30 mouse cellular contexts compared by ENCODE assay signal in the genomic region with DNA sequence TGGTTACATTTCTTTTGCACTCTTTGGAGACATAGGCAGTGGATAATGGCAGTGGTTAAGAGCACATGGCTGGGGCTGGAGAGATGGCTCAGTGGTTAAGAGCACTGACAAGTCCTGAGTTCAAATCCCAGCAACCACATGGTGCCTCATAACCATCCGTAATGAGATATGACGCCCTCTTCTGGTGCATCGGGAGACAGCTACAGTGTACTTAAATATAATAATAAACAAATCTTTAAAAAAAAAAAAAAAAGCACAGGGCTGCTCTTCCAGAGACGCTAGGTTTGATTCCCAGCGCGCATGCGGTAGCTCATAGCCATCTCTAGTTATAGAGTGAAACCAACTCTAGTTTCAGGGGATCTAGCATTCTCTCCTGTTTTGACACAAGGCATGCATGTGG. TPM values are rescaled to one million over a fixed set of nuclear protein-coding genes. Genes with fewer than 3 reads are reported as not detected.
A peak's percentile ranks its signal among the peaks of the same experiment; 100 is the strongest.
DNase-seq lines count a peak whose midpoint lies in the region; ATAC-seq and TF ChIP-seq lines count a peak whose summit lies in the region.
"Had no signal": no experiment of that assay in that cellular context is flagged by ENCODE, and none has a peak within 500 bp of the region (broad histone marks: within the 10 kb centered on the region; RNA-seq: fewer than 3 reads in every experiment).

No protein-coding gene starts in this region.

- 92% methylated on average over 7 of the region's 7 CpGs for WGBS in heart, adult 2 months

- TF ChIP-seq EP300 in heart, adult 2 months (IDR thresholded peaks at IDR 0.05; ENCODE audit: insufficient read depth, low read depth, low read length) = no peak

- no peaks in the 10 kb centered on the region for H3K9me3 ChIP-seq in E14TG2a.4 (ENCODE audit: low read length)
- H3K9me3 ChIP-seq: embryonic facial prominence, embryonic 13.5 days; forebrain, embryonic 10.5 days; heart, embryonic 12.5 days; intestine, embryonic 15.5 days; midbrain, embryonic 13.5 days; neural tube, embryonic 15.5 days had no signal

- no peak for TF ChIP-seq POLR2A in heart, adult 2 months (IDR thresholded peaks at IDR 0.05; ENCODE audit: insufficient read depth, low read depth, low read length)

- no peak overlapping the region for H3K4me3 ChIP-seq in heart, adult 2 months
- no peak overlapping the region for H3K4me3 ChIP-seq in E14TG2a.4 (replicated peaks; ENCODE audit: low read length)
- H3K4me3 ChIP-seq: embryonic facial prominence, embryonic 13.5 days; forebrain, embryonic 10.5 days; gastrocnemius, adult 2 months; heart, embryonic 12.5 days; intestine, embryonic 15.5 days; midbrain, embryonic 13.5 days; neural tube, embryonic 15.5 days had no signal

- H3K4me1 ChIP-seq in heart, adult 2 months (ENCODE audit: control insufficient read depth, insufficient read depth, low read length) = peaks cover 4% of the 10 kb centered on the region
- peaks cover 16% of the 10 kb centered on the region for H3K4me1 ChIP-seq in E14TG2a.4 (replicated peaks; ENCODE audit: low read depth, low read length)

- no peak for ATAC-seq in monocyte, adult 5-6 weeks (replicated peaks; ENCODE audit: insufficient number of reproducible peaks, low FRiP score, low TSS enrichment, poor library complexity, severe bottlenecking)
- ATAC-seq: forebrain, embryonic 16.5 days; hindbrain, embryonic 16.5 days; intestine, embryonic 15.5 days; midbrain, embryonic 13.5 days had no signal

- DNase-seq in heart, adult 2 months = no peak
- no peak for DNase-seq in heart, postnatal 25 days (ENCODE audit: low spot score)
- DNase-seq in 3T3-L1 (ENCODE audit: low read depth, low spot score) = peak; percentile 15
- DNase-seq in induced T-regulatory cell, adult 2 months (ENCODE audit: low read depth) = peak; percentile 37
- no peak for DNase-seq in neural tube, embryonic 10.5 days (ENCODE audit: extremely low spot score, low spot score)
- DNase-seq: adrenal gland, postnatal 14 days; cerebellum, adult 11 months; cerebellum, adult 9-10 months; gastrocnemius, adult 2 months; gastrocnemius, postnatal 36 days; heart, adult 18-20 months; kidney, adult 2 months; kidney, postnatal 10 days; layer of hippocampus, adult 9-11 months; lung, postnatal 4 days; spleen, adult 18-20 months; thymus, postnatal 4 days had no signal

- no peak overlapping the region for H3K9ac ChIP-seq in heart, adult 2 months (ENCODE audit: low read depth, low read length)
- H3K9ac ChIP-seq: embryonic facial prominence, embryonic 13.5 days; heart, embryonic 12.5 days; intestine, embryonic 15.5 days; midbrain, embryonic 13.5 days; neural tube, embryonic 15.5 days had no signal

- intact Hi-C loops in heart, adult 2 months (cut with DNase I) = loop anchor here (5.0 kb wide), 1 partner anchor 368 kb away; a partner anchor contains a TSS
- intact Hi-C loops in heart, postnatal 25 days (cut with DNase I) = loop anchor here (10.0 kb wide), 1 partner anchor 390 kb away; no protein-coding TSS in a partner anchor

- H3K27ac ChIP-seq in heart, adult 2 months = no peak overlapping the region
- H3K27ac ChIP-seq: embryonic facial prominence, embryonic 13.5 days; forebrain, embryonic 10.5 days; gastrocnemius, adult 2 months; intestine, embryonic 15.5 days; midbrain, embryonic 13.5 days; neural tube, embryonic 15.5 days had no signal

- no peaks in the 10 kb centered on the region for H3K27me3 ChIP-seq in heart, adult 2 months (ENCODE audit: control insufficient read depth, insufficient read depth, low read length)
- no peaks in the 10 kb centered on the region for H3K27me3 ChIP-seq in E14TG2a.4 (ENCODE audit: insufficient read depth, low read length)
- H3K27me3 ChIP-seq: embryonic facial prominence, embryonic 13.5 days; heart, embryonic 12.5 days; intestine, embryonic 15.5 days; midbrain, embryonic 13.5 days; neural tube, embryonic 15.5 days had no signal

- no peaks in the 10 kb centered on the region for H3K79me2 ChIP-seq in heart, adult 2 months (replicated peaks; ENCODE audit: control insufficient read depth, insufficient read depth, low read length)

- 0 out of 2 replicates have a peak, but pooled peaks have one; percentile 6 for TF ChIP-seq CTCF in heart, adult 2 months (IDR thresholded peaks at IDR 0.05)
- TF ChIP-seq CTCF in E14TG2a.4 (conservative IDR thresholded peaks at IDR 0.05; ENCODE audit: low read length) = 0 out of 2 replicates have a peak, but pooled peaks have one; percentile 8

- peaks cover 9% of the 10 kb centered on the region for H3K36me3 ChIP-seq in heart, adult 2 months (ENCODE audit: control insufficient read depth, insufficient read depth, low read length)
- peaks cover 76% of the 10 kb centered on the region for H3K36me3 ChIP-seq in E14TG2a.4 (ENCODE audit: insufficient read depth, low read length)

RNA-seq across cellular contexts. Expression of a gene that starts 3.1 kb away (rescaled TPM):
- 10 to 100 TPM; 45.7 to 54.1 TPM for total RNA-seq in heart, adult 2 months (2021)
- 21.3 and 32.5 TPM in 2 replicates for polyA plus RNA-seq in heart, adult 2 months (2012; rRNA removed)
- 10 to 100 TPM; 50.8 to 52.3 TPM for total RNA-seq in heart, postnatal 25 days (2021)
- total RNA-seq in monocyte, adult 5-6 weeks (2017) = 34.4 to 51.5 TPM (median 37.0 TPM) in 3 replicates

RNA-seq across cellular contexts. Expression of a gene that starts 3.2 kb away (rescaled TPM):
- total RNA-seq in heart, adult 2 months (2021) = 100 to 1,000 TPM; 592 to 715 TPM
- polyA plus RNA-seq in heart, adult 2 months (2012; rRNA removed) = 190 and 325 TPM in 2 replicates
- 100 to 1,000 TPM; 612 to 670 TPM for total RNA-seq in heart, postnatal 25 days (2021)
- total RNA-seq in monocyte, adult 5-6 weeks (2017) = 1,257 to 1,765 TPM (median 1,722 TPM) in 3 replicates

RNA-seq across cellular contexts. Expression of a gene that starts 41.3 kb away (rescaled TPM):
- total RNA-seq in heart, adult 2 months (2021) = 10 to 100 TPM; 13.6 to 18.0 TPM
- polyA plus RNA-seq in heart, adult 2 months (2012; rRNA removed) = 6.1 and 12.7 TPM in 2 replicates
- 10 to 100 TPM; 16.7 to 17.8 TPM for total RNA-seq in heart, postnatal 25 days (2021)
- 25.5 to 55.3 TPM (median 29.2 TPM) in 3 replicates for total RNA-seq in monocyte, adult 5-6 weeks (2017)

RNA-seq across cellular contexts. Expression of a gene that starts 46.3 kb away (rescaled TPM):
- under 1 TPM; 0.08 to 0.34 TPM for total RNA-seq in heart, adult 2 months (2021)
- 0.91 and 1.1 TPM in 2 replicates for polyA plus RNA-seq in heart, adult 2 months (2012; rRNA removed)
- under 1 TPM in 1 of 2 experiments, not detected in 1; 0.31 TPM for total RNA-seq in heart, postnatal 25 days (2021)
- total RNA-seq in monocyte, adult 5-6 weeks (2017) = not detected in 3 replicates
- total RNA-seq: hematopoietic stem cell, adult 5-6 weeks; megakaryocyte-erythroid progenitor cell, adult 5-6 weeks had no signal
- polyA plus RNA-seq: heart, postnatal 0 days had no signal

RNA-seq across cellular contexts. Expression of a gene that starts 59.0 kb away (rescaled TPM):
- 10 to 100 TPM; 31.9 to 38.2 TPM for total RNA-seq in heart, adult 2 months (2021)
- polyA plus RNA-seq in heart, adult 2 months (2012; rRNA removed) = 8.4 and 11.5 TPM in 2 replicates
- total RNA-seq in heart, postnatal 25 days (2021) = 10 to 100 TPM; 27.5 to 30.4 TPM
- 35.2 to 67.2 TPM (median 41.1 TPM) in 3 replicates for total RNA-seq in monocyte, adult 5-6 weeks (2017)

Comparison
In these comparisons a context has a peak if more than half of its experiments do, and no peak if none do; other contexts are left out.
1. DNase-seq: peak in 3T3-L1 (single experiment) and induced T-regulatory cell, adult 2 months (single experiment); none in heart, adult 2 months (0 of 2), heart, postnatal 25 days (single experiment) and neural tube, embryonic 10.5 days (single experiment).